Mouse (Mus musculus): ENCODE data around the gene Rps29.

- TF ChIP-seq CTCF (IDR thresholded peaks at IDR 0.05; ENCODE audit: low read depth) (no peak), EP300 (IDR thresholded peaks at IDR 0.05; ENCODE audit: low read depth) (no peak)
These were observed 31.4 kb downstream of the Rps29 start for GRCm38 (mm10) chr12:69127626-69128025.

All from liver, postnatal 0 days (tissue).